Mouse (Mus musculus): ENCODE data around the gene Gm9046.
"Not testable (repeated sequence)": the region's sequence is repeated elsewhere in the genome, so short reads cannot be mapped to it uniquely, and the experiment has no call there.

Gene Gm9046

GRCm38 (mm10) chr10:118343155-118343554 is at the start of gene Gm9046:
TSS of gene Gm9046 (minus strand) at chr10:118343255.
- not testable (repeated sequence) for DNase-seq (ENCODE audit: low read depth, low spot score)

- DNase-seq (ENCODE audit: low read depth, low spot score), result peak; percentile 70
These were observed 27.4 kb upstream of the Gm9046 start for GRCm38 (mm10) chr10:118370443-118370842.

GRCm38 (mm10) chr10:118369518-118369917 is 26.5 kb upstream of the Gm9046 start:
- no peak for DNase-seq (ENCODE audit: low read depth, low spot score)

GRCm38 (mm10) chr10:118354005-118354404 is 10.9 kb upstream of the Gm9046 start, which contains the start of gene Gm9049:
TSS of gene Gm9049 (minus strand) at chr10:118354105.
- DNase-seq (ENCODE audit: low read depth, low spot score), result not testable (repeated sequence)

- not testable (repeated sequence) for DNase-seq (ENCODE audit: low read depth, low spot score)
These were observed 5.5 kb upstream of the Gm9046 start, which contains the start of gene Gm9048 for GRCm38 (mm10) chr10:118348579-118348978. TSS of gene Gm9048 (minus strand) at chr10:118348679.

- not testable (repeated sequence) for DNase-seq (ENCODE audit: low read depth, low spot score)
These were observed 5.3 kb downstream of the Gm9046 start, which contains the start of gene Gm9045 for GRCm38 (mm10) chr10:118337731-118338130. TSS of gene Gm9045 (minus strand) at chr10:118337831.

GRCm38 (mm10) chr10:118332308-118332707 is 10.7 kb downstream of the Gm9046 start, which contains the start of gene Gm9044:
TSS of gene Gm9044 (minus strand) at chr10:118332408.
- DNase-seq (ENCODE audit: low read depth, low spot score), result not testable (repeated sequence)

GRCm38 (mm10) chr10:118326869-118327268 is 16.2 kb downstream of the Gm9046 start, which contains the start of gene Gm9040:
TSS of gene Gm9040 (minus strand) at chr10:118326969.
- DNase-seq (ENCODE audit: low read depth, low spot score), result not testable (repeated sequence)

- no peak for DNase-seq (ENCODE audit: low read depth, low spot score)
These were observed 24.0 kb downstream of the Gm9046 start for GRCm38 (mm10) chr10:118319024-118319423.

GRCm38 (mm10) chr10:118302133-118302532 is 40.9 kb downstream of the Gm9046 start:
- not testable (repeated sequence) for DNase-seq (ENCODE audit: low read depth, low spot score)

- no peak for DNase-seq (ENCODE audit: low read depth, low spot score)
These were observed 48.1 kb downstream of the Gm9046 start, which contains the start of gene Iltifb for GRCm38 (mm10) chr10:118294938-118295337. TSS of gene Iltifb (minus strand) at chr10:118295038.

Measured in WW6 (cell line).